Comparison of ENCODE assay signal across 24 mouse cellular contexts in genomic region chr14:10874595-10875372, GRCm38 (mm10).
A peak's percentile ranks its signal among the peaks of the same experiment; 100 is the strongest.
DNase-seq lines count a peak whose midpoint lies in the region; ATAC-seq lines count a peak whose summit lies in the region.
"Had no signal": no experiment of that assay in that cellular context is flagged by ENCODE, and none has a peak within 500 bp of the region (broad histone marks: within the 10 kb centered on the region; RNA-seq: fewer than 3 reads in every experiment).

No protein-coding gene starts in this region.

- 88% methylated on average over 3 of the region's 3 CpGs for WGBS in midbrain, embryonic 11.5 days
- WGBS in midbrain, embryonic 13.5 days = 84% methylated on average over 3 of the region's 3 CpGs
- WGBS in embryonic facial prominence, embryonic 11.5 days = 60% methylated on average over 3 of the region's 3 CpGs
- 74% methylated on average over 3 of the region's 3 CpGs for WGBS in limb, embryonic 10.5 days

- no peaks in the 10 kb centered on the region for H3K9me3 ChIP-seq in midbrain, embryonic 11.5 days (ENCODE audit: control insufficient read depth, low read length)
- H3K9me3 ChIP-seq in midbrain, embryonic 13.5 days = no peaks in the 10 kb centered on the region
- H3K9me3 ChIP-seq in embryonic facial prominence, embryonic 11.5 days (replicated peaks; ENCODE audit: control insufficient read depth, low read length) = no peaks in the 10 kb centered on the region
- no peaks in the 10 kb centered on the region for H3K9me3 ChIP-seq in limb, embryonic 10.5 days (replicated peaks)
- H3K9me3 ChIP-seq: embryonic facial prominence, embryonic 12.5 days; heart, embryonic 10.5 days; hindbrain, embryonic 13.5 days; intestine, embryonic 15.5 days had no signal

- peak; percentile 21 for DNase-seq in embryo, embryonic 10 days (ENCODE audit: low spot score)
- no peak for DNase-seq in embryo, embryonic 11 days
- DNase-seq in midbrain, embryonic 11.5 days (ENCODE audit: low spot score, missing footprints) = peak; percentile 23
- peak; percentile 4 for DNase-seq in embryonic facial prominence, embryonic 11.5 days (ENCODE audit: low spot score)
- DNase-seq in lung, adult 18-20 months = no peak
- DNase-seq in retina, embryonic 14.5 days (ENCODE audit: low spot score) = no peak
- DNase-seq in limb, embryonic 10.5 days (ENCODE audit: low spot score) = no peak
- DNase-seq: adrenal gland, adult 2 months; adrenal gland, postnatal 25 days; cerebellum, adult 2 months; cerebellum, postnatal 10 days; forebrain, postnatal 0 days; gastrocnemius, postnatal 10 days; heart, adult 18-20 months; heart, postnatal 14 days; kidney, adult 18-20 months had no signal

- H3K4me3 ChIP-seq in midbrain, embryonic 11.5 days (ENCODE audit: low read depth, low read length) = no peak overlapping the region
- no peak overlapping the region for H3K4me3 ChIP-seq in midbrain, embryonic 13.5 days (replicated peaks)
- H3K4me3 ChIP-seq in embryonic facial prominence, embryonic 11.5 days (ENCODE audit: low read depth, low read length) = no peak overlapping the region
- H3K4me3 ChIP-seq in limb, embryonic 10.5 days = no peak overlapping the region
- H3K4me3 ChIP-seq: embryonic facial prominence, embryonic 12.5 days; heart, embryonic 10.5 days; hindbrain, embryonic 13.5 days; intestine, embryonic 15.5 days had no signal

- no peaks in the 10 kb centered on the region for H3K27me3 ChIP-seq in midbrain, embryonic 11.5 days (ENCODE audit: control insufficient read depth, insufficient read depth, low read length)
- no peaks in the 10 kb centered on the region for H3K27me3 ChIP-seq in midbrain, embryonic 13.5 days
- no peaks in the 10 kb centered on the region for H3K27me3 ChIP-seq in embryonic facial prominence, embryonic 11.5 days (ENCODE audit: control insufficient read depth, insufficient read depth, low read length)
- H3K27me3 ChIP-seq in limb, embryonic 10.5 days (ENCODE audit: low read depth, poor library complexity, severe bottlenecking) = no peaks in the 10 kb centered on the region
- H3K27me3 ChIP-seq: embryonic facial prominence, embryonic 12.5 days; hindbrain, embryonic 13.5 days; intestine, embryonic 15.5 days had no signal

- no peak overlapping the region for H3K9ac ChIP-seq in midbrain, embryonic 11.5 days (ENCODE audit: low read length)
- H3K9ac ChIP-seq in midbrain, embryonic 13.5 days (replicated peaks) = no peak overlapping the region
- no peak overlapping the region for H3K9ac ChIP-seq in embryonic facial prominence, embryonic 11.5 days (replicated peaks; ENCODE audit: low read length)
- H3K9ac ChIP-seq: embryonic facial prominence, embryonic 12.5 days; forebrain, postnatal 0 days; hindbrain, embryonic 13.5 days; intestine, embryonic 15.5 days had no signal

- H3K36me3 ChIP-seq in midbrain, embryonic 11.5 days (ENCODE audit: control insufficient read depth, insufficient read depth, low read length) = no peaks in the 10 kb centered on the region
- H3K36me3 ChIP-seq in midbrain, embryonic 13.5 days = no peaks in the 10 kb centered on the region
- no peaks in the 10 kb centered on the region for H3K36me3 ChIP-seq in embryonic facial prominence, embryonic 11.5 days (replicated peaks; ENCODE audit: control insufficient read depth, insufficient read depth, low read depth, low read length)
- no peaks in the 10 kb centered on the region for H3K36me3 ChIP-seq in limb, embryonic 10.5 days
- H3K36me3 ChIP-seq: embryonic facial prominence, embryonic 12.5 days; heart, embryonic 10.5 days; hindbrain, embryonic 13.5 days; intestine, embryonic 15.5 days had no signal

- no peak for ATAC-seq in midbrain, embryonic 11.5 days (ENCODE audit: low FRiP score)
- no peak for ATAC-seq in midbrain, embryonic 13.5 days
- no peak for ATAC-seq in embryonic facial prominence, embryonic 11.5 days (replicated peaks; ENCODE audit: insufficient number of reproducible peaks, low FRiP score, low TSS enrichment, low read depth)
- ATAC-seq: activated CD4-positive, CD25-positive, alpha-beta regulatory T cell, adult 4 months; forebrain, postnatal 0 days; hindbrain, postnatal 0 days; intestine, embryonic 15.5 days; Patski had no signal

- no peak overlapping the region for H3K4me2 ChIP-seq in midbrain, embryonic 11.5 days
- no peak overlapping the region for H3K4me2 ChIP-seq in midbrain, embryonic 13.5 days (replicated peaks)
- no peak overlapping the region for H3K4me2 ChIP-seq in embryonic facial prominence, embryonic 11.5 days (ENCODE audit: low read depth, low read length)
- H3K4me2 ChIP-seq: embryonic facial prominence, embryonic 12.5 days; hindbrain, embryonic 13.5 days; intestine, embryonic 15.5 days had no signal

- H3K27ac ChIP-seq in midbrain, embryonic 11.5 days (ENCODE audit: low read depth, low read length) = no peak overlapping the region
- no peak overlapping the region for H3K27ac ChIP-seq in midbrain, embryonic 13.5 days
- no peak overlapping the region for H3K27ac ChIP-seq in embryonic facial prominence, embryonic 11.5 days (replicated peaks; ENCODE audit: low read depth, low read length)
- H3K27ac ChIP-seq in limb, embryonic 10.5 days = no peak overlapping the region
- H3K27ac ChIP-seq: embryonic facial prominence, embryonic 12.5 days; heart, embryonic 10.5 days; hindbrain, embryonic 13.5 days; hindbrain, postnatal 0 days; intestine, embryonic 15.5 days had no signal

- no peaks in the 10 kb centered on the region for H3K4me1 ChIP-seq in midbrain, embryonic 11.5 days (ENCODE audit: control insufficient read depth, insufficient read depth, low read length)
- H3K4me1 ChIP-seq in midbrain, embryonic 13.5 days (replicated peaks) = no peaks in the 10 kb centered on the region
- no peaks in the 10 kb centered on the region for H3K4me1 ChIP-seq in embryonic facial prominence, embryonic 11.5 days (ENCODE audit: control insufficient read depth, insufficient read depth, low read length)
- peaks cover 15% of the 10 kb centered on the region for H3K4me1 ChIP-seq in limb, embryonic 10.5 days
- H3K4me1 ChIP-seq: embryonic facial prominence, embryonic 12.5 days; heart, embryonic 10.5 days; intestine, embryonic 15.5 days had no signal

Comparison
In these comparisons a context has a peak if more than half of its experiments do, and no peak if none do; other contexts are left out.
1. DNase-seq: peak in embryo, embryonic 10 days (single experiment), midbrain, embryonic 11.5 days (single experiment) and embryonic facial prominence, embryonic 11.5 days (single experiment); none in embryo, embryonic 11 days (single experiment), lung, adult 18-20 months (0 of 2), retina, embryonic 14.5 days (single experiment) and limb, embryonic 10.5 days (single experiment).